ENCODE assay signal across 30 mouse cellular contexts in the genomic region with DNA sequence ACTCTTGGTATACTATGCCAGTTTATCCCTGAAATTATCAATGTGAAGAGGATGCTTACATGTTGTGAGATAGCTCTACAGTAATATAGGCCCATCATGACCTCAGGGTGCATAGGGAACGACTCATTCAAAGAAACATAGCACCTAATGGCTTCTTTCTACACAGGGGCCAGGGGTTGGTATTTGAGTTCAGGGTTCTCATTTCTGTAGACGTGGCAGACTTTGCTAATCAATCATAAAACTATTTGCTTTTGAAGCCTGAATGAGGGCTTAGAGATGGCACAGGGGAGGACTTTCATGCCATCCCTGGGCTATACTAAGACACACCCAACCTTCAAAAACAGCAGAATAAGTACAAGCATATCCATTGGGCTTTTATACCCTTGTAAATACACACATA. TPM values are rescaled to one million over a fixed set of nuclear protein-coding genes. Genes with fewer than 3 reads are reported as not detected.
"Had no signal": no experiment of that assay in that cellular context is flagged by ENCODE, and none has a peak within 500 bp of the region (broad histone marks: within the 10 kb centered on the region; RNA-seq: fewer than 3 reads in every experiment).

No protein-coding gene starts in this region.

- H3K27ac ChIP-seq: embryonic facial prominence, embryonic 10.5 days; embryonic facial prominence, embryonic 12.5 days; embryonic facial prominence, embryonic 13.5 days; embryonic facial prominence, embryonic 15.5 days; forebrain, embryonic 10.5 days; forebrain, embryonic 12.5 days; forebrain, embryonic 13.5 days; forebrain, embryonic 15.5 days; gastrocnemius, adult 2 months had no signal

- H3K9ac ChIP-seq: embryonic facial prominence, embryonic 12.5 days; embryonic facial prominence, embryonic 13.5 days; embryonic facial prominence, embryonic 15.5 days; forebrain, embryonic 12.5 days; forebrain, embryonic 13.5 days; forebrain, embryonic 15.5 days; forebrain, postnatal 0 days had no signal

- ATAC-seq: forebrain, embryonic 13.5 days; forebrain, embryonic 14.5 days; forebrain, embryonic 15.5 days; forebrain, embryonic 16.5 days; forebrain, postnatal 0 days had no signal

- H3K4me1 ChIP-seq: embryonic facial prominence, embryonic 13.5 days; embryonic facial prominence, embryonic 15.5 days; forebrain, embryonic 13.5 days; forebrain, embryonic 15.5 days had no signal

- H3K4me3 ChIP-seq: embryonic facial prominence, embryonic 10.5 days; embryonic facial prominence, embryonic 12.5 days; embryonic facial prominence, embryonic 13.5 days; embryonic facial prominence, embryonic 15.5 days; erythroblast, embryonic 14.5 days; forebrain, embryonic 10.5 days; forebrain, embryonic 12.5 days; forebrain, embryonic 13.5 days; forebrain, embryonic 15.5 days; gastrocnemius, adult 2 months had no signal

- H3K4me2 ChIP-seq: embryonic facial prominence, embryonic 12.5 days; embryonic facial prominence, embryonic 13.5 days; embryonic facial prominence, embryonic 15.5 days; forebrain, embryonic 12.5 days; forebrain, embryonic 13.5 days; forebrain, embryonic 15.5 days had no signal

- H3K27me3 ChIP-seq: embryonic facial prominence, embryonic 12.5 days; embryonic facial prominence, embryonic 13.5 days; embryonic facial prominence, embryonic 15.5 days; forebrain, embryonic 12.5 days; forebrain, embryonic 13.5 days; forebrain, embryonic 15.5 days had no signal

- H3K9me3 ChIP-seq: embryonic facial prominence, embryonic 10.5 days; embryonic facial prominence, embryonic 12.5 days; embryonic facial prominence, embryonic 13.5 days; embryonic facial prominence, embryonic 15.5 days; forebrain, embryonic 10.5 days; forebrain, embryonic 12.5 days; forebrain, embryonic 13.5 days; forebrain, embryonic 15.5 days had no signal

- DNase-seq: cerebellum, adult 2 months; cerebellum, adult 8-10 months; cerebellum, adult 9-10 months; cerebellum, adult 9-11 months; cerebellum, postnatal 10 days; cerebellum, postnatal 14 days; cerebellum, postnatal 25 days; cerebellum, postnatal 36 days; embryo, embryonic 11 days; forebrain, postnatal 0 days; gastrocnemius, adult 2 months; gastrocnemius, postnatal 10 days; gastrocnemius, postnatal 14 days; gastrocnemius, postnatal 25 days; gastrocnemius, postnatal 36 days; heart, adult 11 months; heart, adult 18-20 months had no signal

- H3K36me3 ChIP-seq: embryonic facial prominence, embryonic 12.5 days; embryonic facial prominence, embryonic 13.5 days; embryonic facial prominence, embryonic 15.5 days; forebrain, embryonic 12.5 days; forebrain, embryonic 15.5 days had no signal

RNA-seq across cellular contexts. Expression of gene Ptprg, which starts 16.4 kb away (rescaled TPM):
- total RNA-seq: common myeloid progenitor, adult 5-6 weeks; granulocyte monocyte progenitor cell, adult 5-6 weeks had no signal
- polyA plus RNA-seq: erythroblast, embryonic 14.5 days had no signal
